Mouse (Mus musculus): ENCODE measurements at regions not wholly inside any gene's neighbourhood (a gene's known extent, or its start where the extent isn't known, plus 50 kb on each side); places are given as distances from the start of the nearest gene placed in this dataset.

DNA sequence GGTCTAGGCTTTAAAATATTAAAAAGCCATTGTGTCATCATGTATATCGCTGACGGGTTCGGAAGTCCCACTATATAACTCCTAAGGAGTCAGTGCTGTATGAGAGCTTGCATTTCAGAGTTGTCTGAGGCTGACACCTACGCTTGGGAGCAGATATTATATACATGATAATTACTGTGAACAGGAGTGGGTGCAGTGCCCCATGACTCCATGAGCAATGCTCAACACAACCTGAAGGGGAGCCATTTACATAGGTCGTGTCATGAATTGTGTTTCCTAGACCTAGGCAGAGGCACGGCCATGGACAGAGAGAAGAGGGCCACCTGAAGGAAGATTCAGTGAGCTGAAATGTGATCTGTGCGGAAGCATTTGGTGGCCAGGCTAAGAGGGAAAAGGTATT lies 189.4 kb downstream of the Kcnrg start:
- TF ChIP-seq CTCF (IDR thresholded peaks at IDR 0.05; ENCODE audit: extremely low read depth, insufficient read length, insufficient replicate concordance, low read depth, low read length): no peak
- H3K36me3 ChIP-seq (ENCODE audit: control insufficient read depth, insufficient read depth, low read length): no peaks in the 10 kb centered on the region
- H3K27ac ChIP-seq (ENCODE audit: insufficient read depth, low read depth, low read length): no peak overlapping the region
- H3K4me3 ChIP-seq (ENCODE audit: low read depth, low read length): no peak overlapping the region
- WGBS: 90% methylated on average over 7 of the region's 7 CpGs
- H3K4me1 ChIP-seq (ENCODE audit: control insufficient read depth, insufficient read depth, insufficient read length, low read length): no peaks in the 10 kb centered on the region
- H3K27me3 ChIP-seq (ENCODE audit: control insufficient read depth, insufficient read depth, low read length): no peaks in the 10 kb centered on the region

DNA sequence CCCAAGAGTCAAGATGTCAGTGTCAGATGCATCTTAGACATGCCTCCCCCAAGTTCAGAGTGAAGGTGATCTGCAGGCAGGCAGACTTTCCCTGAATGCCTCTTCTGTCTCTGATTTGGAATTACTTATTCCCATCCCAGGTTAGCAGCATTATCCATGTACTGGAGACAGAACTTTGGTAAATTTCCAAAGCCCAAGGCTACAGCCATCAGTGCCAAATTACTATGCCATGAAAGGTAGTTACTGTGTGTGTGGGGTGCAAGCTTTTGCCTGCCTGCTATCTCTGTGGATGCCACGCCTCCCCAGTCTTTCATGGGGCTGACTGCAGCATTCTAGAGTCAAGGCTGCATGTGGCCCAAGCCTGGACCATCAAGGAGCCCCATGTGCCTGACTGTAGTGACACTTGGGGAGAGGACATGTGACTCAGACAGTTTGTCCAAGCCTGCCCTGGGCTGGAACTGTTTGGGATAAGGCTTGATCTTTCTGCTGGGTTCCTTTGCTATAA lies 196.2 kb downstream of the Kcnrg start:
- WGBS: 60% methylated on average over 1 of the region's 1 CpGs
- TF ChIP-seq POLR2A (IDR thresholded peaks at IDR 0.05; ENCODE audit: low read depth, low read length): no peak
- no peak for TF ChIP-seq CTCF (IDR thresholded peaks at IDR 0.05; ENCODE audit: extremely low read depth, insufficient read length, insufficient replicate concordance, low read depth, low read length)

DNA sequence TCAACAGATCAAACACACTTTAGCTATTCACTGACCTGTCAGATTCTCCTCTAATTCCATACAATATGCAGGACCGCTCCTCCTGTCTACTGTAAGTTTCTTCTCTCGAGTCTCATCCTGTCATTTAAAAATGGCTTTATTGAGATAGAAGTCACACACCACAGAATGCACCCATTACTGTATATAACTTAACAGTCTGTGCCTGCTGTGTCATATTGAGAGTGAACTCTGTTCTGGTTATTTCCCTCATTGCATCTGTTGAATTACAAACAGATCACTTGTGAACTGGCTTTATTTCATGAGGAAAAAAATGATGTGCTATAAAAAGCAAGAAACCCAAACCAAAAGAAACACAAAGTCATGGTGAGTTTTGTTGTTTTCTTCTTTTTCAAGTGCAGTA lies 198.2 kb downstream of the Kcnrg start:
- no peaks in the 10 kb centered on the region for H3K4me1 ChIP-seq (ENCODE audit: control insufficient read depth, insufficient read depth, insufficient read length, low read length)
- TF ChIP-seq CTCF (IDR thresholded peaks at IDR 0.05; ENCODE audit: extremely low read depth, insufficient read length, insufficient replicate concordance, low read depth, low read length): no peak
- TF ChIP-seq POLR2A (IDR thresholded peaks at IDR 0.05; ENCODE audit: low read depth, low read length): no peak
- no peaks in the 10 kb centered on the region for H3K36me3 ChIP-seq (ENCODE audit: control insufficient read depth, insufficient read depth, low read length)
- H3K27ac ChIP-seq (ENCODE audit: insufficient read depth, low read depth, low read length): no peak overlapping the region
- WGBS: 77% methylated on average over 2 of the region's 2 CpGs
- no peak overlapping the region for H3K4me3 ChIP-seq (ENCODE audit: low read depth, low read length)
- H3K27me3 ChIP-seq (ENCODE audit: control insufficient read depth, insufficient read depth, low read length): no peaks in the 10 kb centered on the region

More for the DNA sequence above, 196.2 kb downstream of the Kcnrg start:
- Histone ChIP-seq H3K36me3 (ENCODE audit: control insufficient read depth, insufficient read depth, low read length) (no peaks in the 10 kb centered on the region), H3K27me3 (ENCODE audit: control insufficient read depth, insufficient read depth, low read length) (no peaks in the 10 kb centered on the region), H3K4me1 (ENCODE audit: control insufficient read depth, insufficient read depth, insufficient read length, low read length) (no peaks in the 10 kb centered on the region), H3K4me3 (ENCODE audit: low read depth, low read length) (no peak overlapping the region), H3K27ac (ENCODE audit: insufficient read depth, low read depth, low read length) (no peak overlapping the region)

DNA sequence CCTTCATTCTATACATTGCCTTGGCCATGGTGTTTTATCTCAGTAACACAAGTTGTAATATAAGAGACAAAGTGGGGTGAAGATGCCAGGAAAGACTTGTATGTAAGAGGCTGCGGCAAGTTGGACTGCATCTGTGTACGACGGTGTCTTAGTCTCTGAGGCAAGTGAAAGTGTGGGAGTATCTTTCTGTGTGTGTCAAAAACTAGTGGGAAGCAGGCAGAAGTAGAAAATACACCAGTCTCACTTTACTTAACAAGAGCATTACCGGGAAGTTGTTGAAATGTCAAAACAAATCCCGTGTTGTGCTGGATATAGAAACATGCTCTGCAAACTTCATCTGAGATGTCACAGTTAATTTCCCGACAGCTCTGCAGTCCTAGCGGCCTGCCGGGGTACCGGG lies 200.9 kb downstream of the Kcnrg start:
- Histone ChIP-seq H3K36me3 (ENCODE audit: control insufficient read depth, insufficient read depth, low read length) (no peaks in the 10 kb centered on the region), H3K4me3 (ENCODE audit: low read depth, low read length) (no peak overlapping the region), H3K27ac (ENCODE audit: insufficient read depth, low read depth, low read length) (no peak overlapping the region), H3K4me1 (ENCODE audit: control insufficient read depth, insufficient read depth, insufficient read length, low read length) (no peaks in the 10 kb centered on the region), H3K27me3 (ENCODE audit: control insufficient read depth, insufficient read depth, low read length) (no peaks in the 10 kb centered on the region)
- no peak for TF ChIP-seq CTCF (IDR thresholded peaks at IDR 0.05; ENCODE audit: extremely low read depth, insufficient read length, insufficient replicate concordance, low read depth, low read length)
- no peak for TF ChIP-seq POLR2A (IDR thresholded peaks at IDR 0.05; ENCODE audit: low read depth, low read length)
- 77% methylated on average over 9 of the region's 9 CpGs for WGBS

DNA sequence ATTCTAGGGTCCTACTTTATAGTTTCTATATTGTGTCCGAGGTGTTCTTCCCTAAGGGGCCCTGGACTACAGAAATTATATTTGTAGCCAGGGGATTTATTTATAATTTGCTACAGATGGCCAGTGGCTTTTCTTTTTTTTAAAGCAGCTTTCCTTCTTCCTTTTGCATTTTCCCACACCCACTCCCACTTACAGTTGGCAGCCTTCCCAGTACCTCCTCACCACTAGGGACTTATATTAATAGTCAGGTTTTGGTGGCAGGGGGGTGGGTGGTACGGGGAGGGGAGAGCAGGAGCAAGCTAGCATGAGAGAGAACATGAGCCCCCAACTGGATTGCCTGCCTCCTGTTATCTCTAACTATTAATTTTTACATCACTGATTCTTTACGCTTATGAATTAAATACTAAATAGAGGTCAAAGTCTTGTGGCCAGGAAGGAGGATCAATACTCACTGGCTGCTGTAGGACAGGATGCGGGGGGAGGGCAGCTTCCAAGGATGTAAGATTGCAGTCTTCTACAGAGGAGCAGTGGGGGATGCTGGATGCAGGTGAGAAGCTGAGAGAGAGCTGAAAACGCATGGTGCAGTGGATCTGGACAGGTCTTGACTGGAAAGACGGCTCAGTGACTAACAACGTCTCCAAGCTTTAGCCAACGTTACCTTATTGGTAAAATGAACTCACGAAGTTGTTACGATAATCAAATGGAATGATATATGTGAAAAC lies 202.6 kb downstream of the Kcnrg start:
- 46% methylated on average over 10 of the region's 10 CpGs for WGBS
- H3K27me3 ChIP-seq (ENCODE audit: control insufficient read depth, insufficient read depth, low read length): no peaks in the 10 kb centered on the region
- H3K36me3 ChIP-seq (ENCODE audit: control insufficient read depth, insufficient read depth, low read length): no peaks in the 10 kb centered on the region
- no peak overlapping the region for H3K4me3 ChIP-seq (ENCODE audit: low read depth, low read length)
- H3K27ac ChIP-seq (ENCODE audit: insufficient read depth, low read depth, low read length): no peak overlapping the region
- no peak for TF ChIP-seq POLR2A (IDR thresholded peaks at IDR 0.05; ENCODE audit: low read depth, low read length)
- TF ChIP-seq CTCF (IDR thresholded peaks at IDR 0.05; ENCODE audit: extremely low read depth, insufficient read length, insufficient replicate concordance, low read depth, low read length): no peak
- H3K4me1 ChIP-seq (ENCODE audit: control insufficient read depth, insufficient read depth, insufficient read length, low read length): no peaks in the 10 kb centered on the region

DNA sequence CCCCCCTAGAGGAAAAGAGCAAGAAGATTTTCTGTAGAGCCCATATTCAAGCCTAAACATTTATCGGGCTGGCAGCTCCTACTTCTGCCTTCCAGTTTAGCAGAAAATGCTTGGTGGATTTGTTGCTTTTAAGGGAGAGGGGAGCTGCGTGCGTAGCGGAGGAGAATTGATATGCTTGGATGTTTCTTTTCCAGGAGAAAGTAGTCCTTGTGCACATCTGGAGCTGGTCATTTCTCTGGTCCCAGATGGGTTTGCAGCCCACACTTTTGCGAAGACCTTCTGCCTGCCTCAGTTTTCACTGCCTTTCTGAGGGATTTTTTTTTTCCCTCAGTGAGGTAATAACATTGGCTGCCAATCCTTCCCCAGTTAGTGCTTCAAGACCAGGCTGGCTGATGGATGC lies 203.6 kb downstream of the Kcnrg start:
- no peaks in the 10 kb centered on the region for H3K27me3 ChIP-seq (ENCODE audit: control insufficient read depth, insufficient read depth, low read length)
- no peak overlapping the region for H3K27ac ChIP-seq (ENCODE audit: insufficient read depth, low read depth, low read length)
- H3K4me3 ChIP-seq (ENCODE audit: low read depth, low read length): no peak overlapping the region
- 62% methylated on average over 5 of the region's 5 CpGs for WGBS
- TF ChIP-seq POLR2A (IDR thresholded peaks at IDR 0.05; ENCODE audit: low read depth, low read length): no peak
- H3K4me1 ChIP-seq (ENCODE audit: control insufficient read depth, insufficient read depth, insufficient read length, low read length): no peaks in the 10 kb centered on the region
- no peaks in the 10 kb centered on the region for H3K36me3 ChIP-seq (ENCODE audit: control insufficient read depth, insufficient read depth, low read length)

DNA sequence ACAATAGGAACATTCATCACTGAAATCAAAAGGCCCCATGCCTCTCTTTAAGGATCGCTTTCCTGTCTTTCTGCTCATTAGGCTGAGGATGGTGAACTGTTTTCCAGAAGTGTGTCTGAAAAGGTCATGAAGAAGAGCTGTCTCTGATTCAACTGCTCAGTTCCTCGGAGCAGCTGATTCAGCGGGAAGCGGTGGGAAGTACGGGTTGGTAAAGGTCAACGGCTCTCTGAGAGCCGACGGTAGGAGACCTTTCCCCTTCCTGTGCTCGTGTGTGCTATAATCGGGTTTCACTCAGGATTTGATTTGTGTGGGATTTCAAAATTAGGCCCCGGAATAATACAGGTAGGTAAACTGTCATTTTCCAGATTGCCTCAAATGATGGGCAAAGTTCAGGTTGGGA lies 210.5 kb downstream of the Kcnrg start:
- Histone ChIP-seq H3K27ac (ENCODE audit: insufficient read depth, low read depth, low read length) (no peak overlapping the region), H3K4me3 (ENCODE audit: low read depth, low read length) (no peak overlapping the region), H3K27me3 (ENCODE audit: control insufficient read depth, insufficient read depth, low read length) (no peaks in the 10 kb centered on the region), H3K36me3 (ENCODE audit: control insufficient read depth, insufficient read depth, low read length) (no peaks in the 10 kb centered on the region), H3K4me1 (ENCODE audit: control insufficient read depth, insufficient read depth, insufficient read length, low read length) (no peaks in the 10 kb centered on the region)
- 68% methylated on average over 11 of the region's 11 CpGs for WGBS
- no peak for TF ChIP-seq CTCF (IDR thresholded peaks at IDR 0.05; ENCODE audit: extremely low read depth, insufficient read length, insufficient replicate concordance, low read depth, low read length)
- TF ChIP-seq POLR2A (IDR thresholded peaks at IDR 0.05; ENCODE audit: low read depth, low read length): no peak

All from small intestine, adult 2 months (tissue).